Mouse (Mus musculus) midbrain, embryonic 11.5 days (tissue): ENCODE results near the gene Gabpb1. TPM values are rescaled to one million over a fixed set of nuclear protein-coding genes. Genes with fewer than 3 reads are reported as not detected.
"Not testable (repeated sequence)": the region's sequence is repeated elsewhere in the genome, so short reads cannot be mapped to it uniquely, and the experiment has no call there.

Source experiments
- ATAC-seq: fragments of 200-750 bp; cut with Nextera tagmentation; 2 replicates; pipeline ENCODE4 v1.8.0; 2017; ENCODE audit warnings: moderate TSS enrichment, moderate library complexity; ENCODE audit not compliant: low FRiP score
- DNase-seq: peaks from one replicate; pipeline ENCODE4 v3.0.0; 2015; ENCODE audit warnings: low spot score; ENCODE audit errors: missing footprints
- H3K27ac ChIP-seq: fragments of 300-500 bp; sonication (generic); 2 replicates; pipeline ENCODE4 v1.5.1; 2014; ENCODE audit warnings: low read depth, low read length
- H3K27me3 ChIP-seq: fragments of 300-500 bp; sonication (generic); 2 replicates; pipeline ENCODE4 v1.6.1; 2014; ENCODE audit warnings: mild to moderate bottlenecking, low read length, moderate library complexity, mixed read lengths; ENCODE audit not compliant: control insufficient read depth, insufficient read depth
- H3K36me3 ChIP-seq: fragments of 300-500 bp; sonication (generic); 2 replicates; pipeline ENCODE4 v1.6.1; 2014; ENCODE audit warnings: mild to moderate bottlenecking, low read length, moderate library complexity, mixed read lengths; ENCODE audit not compliant: control insufficient read depth, insufficient read depth
- H3K4me1 ChIP-seq: fragments of 300-500 bp; sonication (generic); 2 replicates; pipeline ENCODE4 v1.6.1; 2014; ENCODE audit warnings: low read length; ENCODE audit not compliant: control insufficient read depth, insufficient read depth
- H3K4me2 ChIP-seq: fragments of 300-500 bp; sonication (generic); 2 replicates; pipeline ENCODE4 v1.6.1; 2014; ENCODE audit warnings: mild to moderate bottlenecking, moderate library complexity
- H3K4me3 ChIP-seq: fragments of 300-500 bp; sonication (generic); 2 replicates; pipeline ENCODE4 v1.5.1; 2014; ENCODE audit warnings: low read depth, low read length
- H3K9ac ChIP-seq: fragments of 300-500 bp; sonication (generic); 2 replicates; pipeline ENCODE4 v1.6.1; 2014; ENCODE audit warnings: low read length
- H3K9me3 ChIP-seq: fragments of 300-500 bp; sonication (generic); 2 replicates; pipeline ENCODE4 v1.6.1; 2016; ENCODE audit warnings: low read length; ENCODE audit not compliant: control insufficient read depth
- WGBS: fragments of 180-500 bp; shearing (Covaris S2); extraction: QIAGEN DNeasy Blood & Tissue Kit; methylation state at CpG from one replicate; pipeline ENCODE4 v1.1.7; 2014; 5-methylcytosine and 5-hydroxymethylcytosine counted together
- polyA plus RNA-seq: library from polyadenylated mRNA; unstranded; fragments of >200 nt; fragmentation: Nextera tagmentation; extraction: Ambion mirVana; gene quantifications from 2 replicates; pipeline ENCODE4 v1.2.1, GENCODE M21; 2014

Gabpb1 gene
- polyA plus RNA-seq, 1 experiment from 2014 or later: 88.4 TPM

DNA sequence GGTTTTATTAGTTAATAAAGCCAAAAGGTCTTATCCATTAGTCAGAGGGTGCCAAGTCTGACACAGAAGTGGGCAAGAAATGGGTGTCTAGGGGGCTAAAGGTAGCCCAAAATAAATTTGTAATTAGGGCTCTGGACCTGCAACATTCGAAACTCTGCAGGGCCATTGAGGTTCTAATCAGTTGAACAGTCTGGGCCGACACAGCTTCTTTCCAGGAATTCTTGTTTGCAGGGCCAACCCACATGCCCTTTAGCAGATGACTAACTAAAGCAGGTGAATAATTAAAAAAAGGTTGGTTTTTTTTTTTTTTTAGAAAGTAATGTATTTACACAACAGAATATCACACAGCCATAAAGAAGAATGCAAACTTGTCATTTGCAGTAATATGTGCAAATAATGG lies 53.7 kb downstream of the Gabpb1 start:
- Histone ChIP-seq H3K36me3 (no peaks in the 10 kb centered on the region), H3K27me3 (no peaks in the 10 kb centered on the region), H3K27ac (no peak overlapping the region), H3K9ac (no peak overlapping the region), H3K9me3 (no peaks in the 10 kb centered on the region), H3K4me3 (no peak overlapping the region), H3K4me2 (no peak overlapping the region), H3K4me1 (no peaks in the 10 kb centered on the region)
- 83% methylated on average over 2 of the region's 2 CpGs for WGBS
- ATAC-seq: no peak
- DNase-seq: no peak

- Histone ChIP-seq H3K9me3 (no peaks in the 10 kb centered on the region), H3K4me2 (no peak within 1 kb of the TSS), H3K27me3 (no peaks in the 10 kb centered on the region), H3K27ac (no peak within 1 kb of the TSS), H3K4me3 (no peak within 1 kb of the TSS), H3K36me3 (no peaks in the 10 kb centered on the region), H3K9ac (no peak within 1 kb of the TSS), H3K4me1 (no peaks in the 10 kb centered on the region)
- 77% methylated on average over 14 of the region's 14 CpGs for WGBS
- ATAC-seq: no peak
- DNase-seq: no peak
Observed at GRCm38 (mm10) chr2:126619249-126619704, 56.9 kb downstream of the Gabpb1 start, which contains the start of gene Hdc. Hdc (minus strand) TSS chr2:126619299.

DNA sequence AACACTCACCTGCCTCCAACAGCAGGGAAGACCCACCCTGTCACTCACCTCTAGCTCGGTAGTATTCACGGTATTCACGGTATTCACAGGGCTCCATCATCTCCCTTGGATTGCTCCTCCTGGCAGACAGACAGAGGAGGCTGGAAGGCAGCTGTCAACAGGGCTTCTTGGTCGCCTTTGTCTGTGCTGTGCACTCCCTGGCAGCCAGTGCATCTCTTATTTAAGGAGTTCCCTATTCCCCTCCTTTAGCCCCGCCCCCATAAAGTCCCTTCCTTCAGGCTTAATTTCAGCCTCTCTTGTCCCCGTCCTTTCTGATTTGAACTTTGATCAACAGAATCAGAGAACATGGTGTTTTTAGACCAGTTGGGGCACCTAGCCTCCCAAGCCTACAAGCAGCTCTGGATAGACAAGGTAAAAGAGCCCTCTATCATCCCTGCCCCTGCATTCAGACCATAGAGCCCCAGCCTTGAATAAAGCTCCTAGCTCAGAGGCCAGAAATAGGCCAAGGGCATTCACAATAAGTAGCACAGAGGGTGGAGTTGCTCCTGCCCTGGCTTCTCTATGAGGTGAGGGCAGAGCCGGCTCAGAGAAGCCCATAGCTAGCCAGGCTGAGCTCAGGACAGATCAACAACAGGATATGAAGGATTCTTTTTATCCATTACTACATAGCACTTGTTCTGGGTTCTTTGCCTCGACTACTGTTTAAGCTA lies 57.5 kb downstream of the Gabpb1 start:
- Histone ChIP-seq H3K36me3 (no peaks in the 10 kb centered on the region), H3K27ac (no peak overlapping the region), H3K4me1 (no peaks in the 10 kb centered on the region), H3K27me3 (no peaks in the 10 kb centered on the region), H3K4me3 (no peak overlapping the region), H3K9ac (no peak overlapping the region), H3K9me3 (no peaks in the 10 kb centered on the region), H3K4me2 (no peak overlapping the region)
- WGBS: 23% methylated on average over 8 of the region's 8 CpGs
- DNase-seq: peak; percentile 85
- ATAC-seq: no peak

DNA sequence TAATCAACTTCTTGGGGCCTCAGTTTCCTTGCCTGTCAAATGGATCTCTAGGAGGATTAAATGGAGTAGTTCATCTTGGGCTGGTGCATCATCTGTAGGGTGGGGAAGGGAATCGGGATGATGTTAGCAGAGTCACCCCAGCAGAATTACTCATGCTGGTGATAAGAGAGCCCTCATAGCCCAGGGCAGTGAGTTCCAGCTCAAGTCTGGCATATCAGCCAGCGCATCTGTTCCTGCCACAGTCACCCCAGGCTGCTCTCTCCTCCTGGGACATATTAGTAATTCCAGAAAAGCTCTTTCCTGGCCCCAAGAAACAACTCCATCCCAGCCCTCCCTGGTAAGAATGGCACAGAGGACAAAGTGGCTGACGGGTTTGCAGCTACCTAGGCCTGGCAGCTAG lies 60.8 kb downstream of the Gabpb1 start:
- DNase-seq (no peak), ATAC-seq (no peak)
- Histone ChIP-seq H3K36me3 (no peaks in the 10 kb centered on the region), H3K9ac (no peak overlapping the region), H3K4me2 (no peak overlapping the region), H3K4me1 (no peaks in the 10 kb centered on the region), H3K27ac (no peak overlapping the region), H3K4me3 (no peak overlapping the region), H3K9me3 (no peaks in the 10 kb centered on the region), H3K27me3 (no peaks in the 10 kb centered on the region)
- 96% methylated on average over 3 of the region's 3 CpGs for WGBS

- not testable (repeated sequence) for H3K4me3 ChIP-seq, H3K9me3 ChIP-seq, DNase-seq, H3K27ac ChIP-seq, ATAC-seq, H3K36me3 ChIP-seq, H3K9ac ChIP-seq, H3K27me3 ChIP-seq, H3K4me1 ChIP-seq, H3K4me2 ChIP-seq
- 77% methylated on average over 12 of the region's 12 CpGs for whole genome bisulfite sequencing
Observed at GRCm38 (mm10) chr2:126609600-126609999, 66.5 kb downstream of the Gabpb1 start.

- DNase-seq (no peak), ATAC-seq (no peak)
- Histone ChIP-seq H3K27me3 (no peaks in the 10 kb centered on the region), H3K36me3 (no peaks in the 10 kb centered on the region), H3K4me3 (no peak overlapping the region), H3K4me1 (no peaks in the 10 kb centered on the region), H3K4me2 (no peak overlapping the region), H3K9ac (no peak overlapping the region), H3K9me3 (no peaks in the 10 kb centered on the region), H3K27ac (no peak overlapping the region)
- 82% methylated on average over 10 of the region's 10 CpGs for WGBS
Observed at GRCm38 (mm10) chr2:126607553-126608203, 68.5 kb downstream of the Gabpb1 start.

- no peak for ATAC-seq
- 70% methylated on average over 4 of the region's 4 CpGs for WGBS
- H3K9ac ChIP-seq: no peak overlapping the region
Observed at GRCm38 (mm10) chr2:126606688-126607062, 69.5 kb downstream of the Gabpb1 start.

DNA sequence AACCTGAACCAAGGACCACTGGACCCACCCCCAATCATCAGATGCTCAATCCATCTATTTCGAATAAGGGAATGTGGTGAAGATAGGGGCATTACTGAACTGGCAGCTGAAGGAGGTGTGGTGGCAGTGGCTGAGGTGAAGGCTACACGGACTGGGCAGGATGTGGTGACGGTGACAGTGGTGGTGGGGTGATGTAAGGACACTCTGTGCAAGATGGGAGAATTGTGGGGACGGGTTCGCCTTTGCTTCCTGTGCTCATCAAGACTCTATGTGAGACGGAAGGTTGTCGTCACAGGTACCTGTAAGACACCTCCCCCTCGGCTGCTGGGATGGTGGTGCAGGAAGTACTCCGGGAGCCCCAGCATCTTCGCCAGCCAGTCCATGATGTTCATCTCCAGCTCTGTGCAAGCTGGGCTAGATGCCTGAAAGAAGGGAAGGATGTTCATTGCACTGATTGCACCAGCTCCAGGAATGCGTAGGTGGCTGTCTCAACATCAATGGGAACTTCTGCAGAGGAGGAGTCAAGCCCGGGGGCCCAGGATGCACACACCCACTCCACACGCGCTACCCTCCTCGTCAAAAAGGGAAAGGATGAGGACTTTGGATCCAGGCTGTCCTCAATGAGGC lies 70.0 kb downstream of the Gabpb1 start:
- Histone ChIP-seq H3K9me3 (no peaks in the 10 kb centered on the region), H3K27me3 (no peaks in the 10 kb centered on the region), H3K27ac (no peak overlapping the region), H3K4me3 (no peak overlapping the region), H3K36me3 (no peaks in the 10 kb centered on the region), H3K9ac (no peak overlapping the region), H3K4me1 (no peaks in the 10 kb centered on the region), H3K4me2 (no peak overlapping the region)
- ATAC-seq (no peak), DNase-seq (no peak)
- WGBS: 90% methylated on average over 15 of the region's 15 CpGs

More at GRCm38 (mm10) chr2:126606688-126607062, 69.5 kb downstream of the Gabpb1 start:
- H3K27ac ChIP-seq: no peak overlapping the region
- no peaks in the 10 kb centered on the region for H3K9me3 ChIP-seq
- no peak overlapping the region for H3K4me2 ChIP-seq
- H3K4me3 ChIP-seq: no peak overlapping the region
- H3K36me3 ChIP-seq: no peaks in the 10 kb centered on the region
- DNase-seq: no peak
- H3K27me3 ChIP-seq: no peaks in the 10 kb centered on the region
- H3K4me1 ChIP-seq: no peaks in the 10 kb centered on the region

- no peaks in the 10 kb centered on the region for H3K36me3 ChIP-seq
- H3K9me3 ChIP-seq: no peaks in the 10 kb centered on the region
- ATAC-seq (no peak), DNase-seq (no peak)
- no peak overlapping the region for H3K27ac ChIP-seq
- WGBS: 89% methylated on average over 14 of the region's 14 CpGs
- H3K4me3 ChIP-seq: no peak overlapping the region
- no peaks in the 10 kb centered on the region for H3K27me3 ChIP-seq
- no peaks in the 10 kb centered on the region for H3K4me1 ChIP-seq
- H3K9ac ChIP-seq: no peak overlapping the region
- no peak overlapping the region for H3K4me2 ChIP-seq
Observed at GRCm38 (mm10) chr2:126601918-126602600, 74.1 kb downstream of the Gabpb1 start.
